Mouse (Mus musculus) MEL (cell line): ENCODE measurements around the gene Tgm2.

Experiments
- CTCF ChIP-seq, 3 experiments: IDR thresholded peaks in 2 of 3; conservative IDR thresholded peaks in 1 of 3; 2 replicates each; pipeline ENCODE4 v1.5.1; 2011 to 2012; ENCODE audit warnings: low read length in 3 of 3, low read depth in 2 of 3, mild to moderate bottlenecking in 2 of 3, improper control_type of control experiment in 1 of 3, inconsistent platforms in 1 of 3, mixed read lengths in 1 of 3, moderate library complexity in 1 of 3; ENCODE audit not compliant: control insufficient read depth in 1 of 3, insufficient read depth in 1 of 3, poor library complexity in 1 of 3, severe bottlenecking in 1 of 3
- ELF1 ChIP-seq: IDR thresholded peaks from 2 replicates; pipeline ENCODE4 v1.6.1; 2014; ENCODE audit warnings: low read depth, mild to moderate bottlenecking, inconsistent platforms, low read length, improper control_type of control experiment, moderate library complexity
- EP300 ChIP-seq, 2 experiments: IDR thresholded peaks; 2 replicates each; pipeline ENCODE4 v1.6.1; 2011; ENCODE audit warnings: improper control_type of control experiment in 2 of 2, low read length in 2 of 2, low read depth in 1 of 2, mild to moderate bottlenecking in 1 of 2
- MAFK ChIP-seq: IDR thresholded peaks from 2 replicates; pipeline ENCODE4 v1.6.1; 2011; ENCODE audit warnings: low read depth, mild to moderate bottlenecking, low read length, improper control_type of control experiment, borderline replicate concordance
- MAX ChIP-seq: IDR thresholded peaks from 2 replicates; pipeline ENCODE4 v1.6.1; 2011; ENCODE audit warnings: low read length, improper control_type of control experiment
- MYC ChIP-seq: IDR thresholded peaks from 2 replicates; pipeline ENCODE4 v1.6.1; 2011; ENCODE audit warnings: low read depth, mild to moderate bottlenecking, low read length, improper control_type of control experiment, moderate library complexity
- NELFE ChIP-seq: IDR thresholded peaks from 2 replicates; pipeline ENCODE4 v1.6.1; 2011; ENCODE audit warnings: low read depth, low read length, improper control_type of control experiment
- POLR2A ChIP-seq, 2 experiments: IDR thresholded peaks; 2 replicates each; pipeline ENCODE4 v1.6.1; 2011 to 2012; ENCODE audit warnings: low read length in 2 of 2, mild to moderate bottlenecking in 2 of 2, control low read depth in 1 of 2, improper control_type of control experiment in 1 of 2, low read depth in 1 of 2, moderate library complexity in 1 of 2; ENCODE audit not compliant: control insufficient read depth in 1 of 2, insufficient read depth in 1 of 2, poor library complexity in 1 of 2
- RAD21 ChIP-seq: IDR thresholded peaks from 2 replicates; pipeline ENCODE4 v1.6.1; 2011; ENCODE audit warnings: mild to moderate bottlenecking, low read depth, low read length, improper control_type of control experiment
- TCF12 ChIP-seq: IDR thresholded peaks from 2 replicates; pipeline ENCODE4 v1.6.1; 2014; ENCODE audit warnings: low read depth, mild to moderate bottlenecking, inconsistent platforms, low read length, improper control_type of control experiment, moderate library complexity
- UBTF ChIP-seq: IDR thresholded peaks from 2 replicates; pipeline ENCODE4 v1.6.1; 2012; ENCODE audit warnings: low read depth, mild to moderate bottlenecking, inconsistent platforms, low read length, improper control_type of control experiment, moderate library complexity, borderline replicate concordance; ENCODE audit not compliant: insufficient read depth
- USF1 ChIP-seq: IDR thresholded peaks from 2 replicates; pipeline ENCODE4 v1.6.1; 2014; ENCODE audit warnings: low read depth, mild to moderate bottlenecking, inconsistent platforms, low read length, improper control_type of control experiment, moderate library complexity
- ZMIZ1 ChIP-seq: IDR thresholded peaks from 2 replicates; pipeline ENCODE4 v1.6.1; 2012; ENCODE audit warnings: low read depth, mild to moderate bottlenecking, inconsistent platforms, low read length, improper control_type of control experiment, moderate library complexity
- ZNF384 ChIP-seq: IDR thresholded peaks from 2 replicates; pipeline ENCODE4 v1.6.1; 2012; ENCODE audit warnings: low read depth, mild to moderate bottlenecking, inconsistent platforms, low read length, improper control_type of control experiment

- TF ChIP-seq POLR2A (IDR thresholded peaks at IDR 0.05; ENCODE audit: control insufficient read depth in 1 of 2, insufficient read depth in 1 of 2, low read depth in 1 of 2, low read length in 2 of 2, poor library complexity in 1 of 2), result no peak
- TF ChIP-seq MAX, result no peak
- TF ChIP-seq MAFK, result no peak
- no peak for TF ChIP-seq CTCF (IDR thresholded peaks at IDR 0.05 in 2 of 3, conservative IDR thresholded peaks at IDR 0.05 in 1 of 3; ENCODE audit: control insufficient read depth in 1 of 3, insufficient read depth in 1 of 3, low read depth in 2 of 3, low read length in 3 of 3, poor library complexity in 1 of 3, severe bottlenecking in 1 of 3)
- no peak for TF ChIP-seq EP300 (IDR thresholded peaks at IDR 0.05; ENCODE audit: low read depth in 1 of 2, low read length in 2 of 2)
- no peak for TF ChIP-seq MYC
- no peak for TF ChIP-seq ELF1
- TF ChIP-seq RAD21, result no peak
- no peak for TF ChIP-seq USF1
- no peak for TF ChIP-seq NELFE
- TF ChIP-seq TCF12, result no peak
- TF ChIP-seq ZMIZ1, result no peak
- no peak for TF ChIP-seq ZNF384
- no peak for TF ChIP-seq UBTF
Observed at GRCm38 (mm10) chr2:158178696-158179369, 32.6 kb upstream of the Tgm2 start.
